Mouse (Mus musculus) heart, postnatal 10 days (tissue): Measurements from ENCODE around the gene Lcn2. TPM values are rescaled to one million over a fixed set of nuclear protein-coding genes. Genes with fewer than 3 reads are reported as not detected.

ENCODE experiments used
- DNase-seq, 2 experiments: peaks; one replicate each; pipeline ENCODE4 v3.0.0; 2021
- intact Hi-C: fragments of 180-260 bp; cut with DNase I; formaldehyde crosslinking; loops from one replicate; pipeline ENCODE4 v1.15.1; 2025
- total RNA-seq, 2 experiments: library from RNA; stranded (reverse); gene quantifications; 2 replicates each; pipeline ENCODE4 v1.2.3; 2021

Lcn2 gene
- total RNA-seq, 2 experiments from 2014 or later: 4.2 to 7.1 TPM

GRCm38 (mm10) chr2:32415801-32416200, 27.7 kb upstream of the Lcn2 start:
- intact Hi-C loops: loop anchor here (5.0 kb wide), 1 partner anchor 42 kb away; no protein-coding TSS in a partner anchor
- DNase-seq: no peak

GRCm38 (mm10) chr2:32413936-32414335, 25.9 kb upstream of the Lcn2 start:
- intact Hi-C loops: no loop called here
- DNase-seq: peak in 1 of 2 experiments; percentile 50

GRCm38 (mm10) chr2:32412742-32413531, 24.9 kb upstream of the Lcn2 start:
- DNase-seq: no peak
- intact Hi-C loops: no loop called here

GRCm38 (mm10) chr2:32411407-32411806, 23.4 kb upstream of the Lcn2 start:
- no peak for DNase-seq
- intact Hi-C loops: no loop called here

GRCm38 (mm10) chr2:32408429-32409424, 20.7 kb upstream of the Lcn2 start:
- no peak for DNase-seq
- intact Hi-C loops: no loop called here

- DNase-seq: no peak
- intact Hi-C loops: no loop called here
These were observed 19.2 kb upstream of the Lcn2 start for GRCm38 (mm10) chr2:32407144-32407824.

GRCm38 (mm10) chr2:32404663-32405062, 16.6 kb upstream of the Lcn2 start:
- peak; percentile 93 to 98 for DNase-seq
- intact Hi-C loops: loop anchor here (1.0 kb wide), 2 partner anchors 83 to 162 kb away; no protein-coding TSS in a partner anchor

GRCm38 (mm10) chr2:32396695-32397094, 8.6 kb upstream of the Lcn2 start:
- intact Hi-C loops: no loop called here
- no peak for DNase-seq

GRCm38 (mm10) chr2:32395946-32396621, 8.0 kb upstream of the Lcn2 start:
- DNase-seq: peak; percentile 93 to 95

GRCm38 (mm10) chr2:32395484-32395945, 7.5 kb upstream of the Lcn2 start, which contains the start of gene Ptges2:
Gene Ptges2 (plus strand): TSS chr2:32395896.
- peak; percentile 94 to 95 for DNase-seq
- intact Hi-C loops: no loop called here

More at GRCm38 (mm10) chr2:32395946-32396621, 8.0 kb upstream of the Lcn2 start:
- intact Hi-C loops: no loop called here

GRCm38 (mm10) chr2:32394973-32395372, 6.9 kb upstream of the Lcn2 start:
- intact Hi-C loops: no loop called here

GRCm38 (mm10) chr2:32392063-32392462, 4.0 kb upstream of the Lcn2 start:
- intact Hi-C loops: no loop called here
- DNase-seq: peak; percentile 28 to 33

More at GRCm38 (mm10) chr2:32394973-32395372, 6.9 kb upstream of the Lcn2 start:
- peak; percentile 49 to 58 for DNase-seq

GRCm38 (mm10) chr2:32390871-32391270, 2.8 kb upstream of the Lcn2 start:
- intact Hi-C loops: no loop called here
- DNase-seq: no peak

GRCm38 (mm10) chr2:32389157-32389556, 1.1 kb upstream of the Lcn2 start:
- DNase-seq: no peak
- intact Hi-C loops: no loop called here

- DNase-seq: no peak
- intact Hi-C loops: no loop called here
These were observed 5.4 kb downstream of the Lcn2 start for GRCm38 (mm10) chr2:32382689-32383088.

GRCm38 (mm10) chr2:32381775-32382223, 6.3 kb downstream of the Lcn2 start, which contains the start of gene 1110008P14Rik:
Gene 1110008P14Rik (minus strand): TSS chr2:32381938.
- intact Hi-C loops: loop anchor here (1.0 kb wide), 1 partner anchor 17 kb away; no protein-coding TSS in a partner anchor
- DNase-seq: peak; percentile 95

GRCm38 (mm10) chr2:32381141-32381774, 6.8 kb downstream of the Lcn2 start:
- intact Hi-C loops: loop anchor here (1.0 kb wide), 1 partner anchor 17 kb away; no protein-coding TSS in a partner anchor
- DNase-seq: no peak

GRCm38 (mm10) chr2:32380001-32380500, 8.0 kb downstream of the Lcn2 start:
- peak in 1 of 2 experiments; percentile 30 for DNase-seq
- intact Hi-C loops: no loop called here

GRCm38 (mm10) chr2:32376963-32377362, 11.1 kb downstream of the Lcn2 start:
- DNase-seq: no peak
- intact Hi-C loops: no loop called here
